Mouse (Mus musculus): ENCODE measurements around the gene Galnt10. TPM values are rescaled to one million over a fixed set of nuclear protein-coding genes. Genes with fewer than 3 reads are reported as not detected.

Galnt10 gene
- total and polyA plus RNA-seq, 3 experiments: 0.07 to 0.85 TPM; not detected in 1

GRCm38 (mm10) chr11:57831861-57832260 lies 186.6 kb downstream of the Galnt10 start:
- H3K9ac ChIP-seq (ENCODE audit: insufficient read depth, low read depth): no peak overlapping the region
- TF ChIP-seq SMC3 (IDR thresholded peaks at IDR 0.05; ENCODE audit: low read depth, low read length) (no peak), NRF1 (IDR thresholded peaks at IDR 0.05; ENCODE audit: low read depth, low read length) (no peak), SIN3A (IDR thresholded peaks at IDR 0.05; ENCODE audit: low read length) (no peak), MEF2A (IDR thresholded peaks at IDR 0.05; ENCODE audit: borderline replicate concordance, low read depth, low read length) (no peak), IRF4 (IDR thresholded peaks at IDR 0.05; ENCODE audit: low read depth, low read length) (no peak), CHD1 (IDR thresholded peaks at IDR 0.05; ENCODE audit: low read depth, low read length) (no peak), RCOR1 (conservative IDR thresholded peaks at IDR 0.05; ENCODE audit: low read depth, low read length) (no peak), ETS1 (conservative IDR thresholded peaks at IDR 0.05; ENCODE audit: low read depth, low read length) (no peak), TCF12 (IDR thresholded peaks at IDR 0.05; ENCODE audit: low read depth, low read length) (no peak)
- no peaks in the 10 kb centered on the region for H3K9me3 ChIP-seq (replicated peaks; ENCODE audit: low read length)
- no peak overlapping the region for H3K4me2 ChIP-seq (ENCODE audit: insufficient read depth, low read depth, poor library complexity, severe bottlenecking)
- no peak for DNase-seq (ENCODE audit: extremely low read depth)
- H3K36me3 ChIP-seq (replicated peaks in 1 of 2; ENCODE audit: control insufficient read depth in 1 of 2, insufficient read depth in 1 of 2, low read length in 1 of 2): no peaks in the 10 kb centered on the region
- H3K27me3 ChIP-seq (replicated peaks): peaks cover 91% of the 10 kb centered on the region
- in situ Hi-C loops (cut with MboI; ENCODE audit: low pct_ligation_motif_present, low pct_unique_long_range_greater_than_20kb, low sequenced_read_pairs) (no loop called here), dilution Hi-C loops (cut with MboI; ENCODE audit: extremely low pct_ligation_motif_present, extremely low pct_unique_long_range_greater_than_20kb, low sequenced_read_pairs) (no loop called here)
- no peak overlapping the region for H3K4me3 ChIP-seq (replicated peaks in 1 of 3; ENCODE audit: low read depth in 2 of 3, low read length in 2 of 3, poor library complexity in 1 of 3)
- no peaks in the 10 kb centered on the region for H3K79me2 ChIP-seq (replicated peaks; ENCODE audit: control insufficient read depth, extremely low read depth, insufficient read depth, poor library complexity, severe bottlenecking)
- H3K27ac ChIP-seq (ENCODE audit: insufficient read depth, low read depth): no peak overlapping the region
- H3K4me1 ChIP-seq (ENCODE audit: control insufficient read depth in 1 of 2, insufficient read depth in 2 of 2): no peaks in the 10 kb centered on the region

- dilution Hi-C loops (cut with MboI; ENCODE audit: extremely low pct_ligation_motif_present, extremely low pct_unique_long_range_greater_than_20kb, low sequenced_read_pairs): no loop called here
- in situ Hi-C loops (cut with MboI; ENCODE audit: low pct_ligation_motif_present, low pct_unique_long_range_greater_than_20kb, low sequenced_read_pairs): no loop called here
Measured at GRCm38 (mm10) chr11:57832552-57833201, 187.4 kb downstream of the Galnt10 start, which contains the start of gene Hand1. Gene Hand1 (minus strand): TSS chr11:57832818.

GRCm38 (mm10) chr11:57833296-57833977 lies 188.2 kb downstream of the Galnt10 start:
- dilution Hi-C loops (cut with MboI; ENCODE audit: extremely low pct_ligation_motif_present, extremely low pct_unique_long_range_greater_than_20kb, low sequenced_read_pairs): no loop called here
- Histone ChIP-seq H3K79me2 (replicated peaks; ENCODE audit: control insufficient read depth, extremely low read depth, insufficient read depth, poor library complexity, severe bottlenecking) (no peaks in the 10 kb centered on the region), H3K27me3 (replicated peaks) (peaks cover 88% of the 10 kb centered on the region), H3K36me3 (replicated peaks in 1 of 2; ENCODE audit: control insufficient read depth in 1 of 2, insufficient read depth in 1 of 2, low read length in 1 of 2) (no peaks in the 10 kb centered on the region), H3K27ac (ENCODE audit: insufficient read depth, low read depth) (no peak overlapping the region), H3K9ac (ENCODE audit: insufficient read depth, low read depth) (no peak overlapping the region), H3K4me1 (ENCODE audit: control insufficient read depth in 1 of 2, insufficient read depth in 2 of 2) (no peaks in the 10 kb centered on the region), H3K9me3 (replicated peaks; ENCODE audit: low read length) (no peaks in the 10 kb centered on the region), H3K4me2 (ENCODE audit: insufficient read depth, low read depth, poor library complexity, severe bottlenecking) (no peak overlapping the region), H3K4me3 (replicated peaks in 1 of 3; ENCODE audit: low read depth in 2 of 3, low read length in 2 of 3, poor library complexity in 1 of 3) (no peak overlapping the region)
- no peak for DNase-seq (ENCODE audit: extremely low read depth)
- TF ChIP-seq ZMIZ1 (IDR thresholded peaks at IDR 0.05; ENCODE audit: low read depth, low read length) (no peak), RCOR1 (conservative IDR thresholded peaks at IDR 0.05; ENCODE audit: low read depth, low read length) (no peak), RAD21 (IDR thresholded peaks at IDR 0.05; ENCODE audit: low read depth, low read length) (no peak), NRF1 (IDR thresholded peaks at IDR 0.05; ENCODE audit: low read depth, low read length) (no peak), SIN3A (IDR thresholded peaks at IDR 0.05; ENCODE audit: low read length) (no peak), MAZ (IDR thresholded peaks at IDR 0.05; ENCODE audit: low read depth, low read length) (no peak), PAX5 (IDR thresholded peaks at IDR 0.05; ENCODE audit: low read length) (no peak), KAT2A (IDR thresholded peaks at IDR 0.05; ENCODE audit: insufficient replicate concordance, low read length) (no peak), UBTF (IDR thresholded peaks at IDR 0.05; ENCODE audit: low read depth, low read length) (no peak), JUND (conservative IDR thresholded peaks at IDR 0.05; ENCODE audit: low read depth, low read length) (no peak), ELF1 (IDR thresholded peaks at IDR 0.05; ENCODE audit: low read depth, low read length) (no peak)
- in situ Hi-C loops (cut with MboI; ENCODE audit: low pct_ligation_motif_present, low pct_unique_long_range_greater_than_20kb, low sequenced_read_pairs): no loop called here

More at GRCm38 (mm10) chr11:57832552-57833201, 187.4 kb downstream of the Galnt10 start, which contains the start of gene Hand1:
- TF ChIP-seq ETS1 (conservative IDR thresholded peaks at IDR 0.05; ENCODE audit: low read depth, low read length): no peak
- no peak for TF ChIP-seq ZNF384 (IDR thresholded peaks at IDR 0.05; ENCODE audit: low read depth, low read length)
- no peak for TF ChIP-seq SIN3A (IDR thresholded peaks at IDR 0.05; ENCODE audit: low read length)
- TF ChIP-seq USF2 (conservative IDR thresholded peaks at IDR 0.05; ENCODE audit: low read depth, low read length): no peak
- H3K4me2 ChIP-seq (ENCODE audit: insufficient read depth, low read depth, poor library complexity, severe bottlenecking): no peak within 1 kb of the TSS
- no peak within 1 kb of the TSS for H3K27ac ChIP-seq (ENCODE audit: insufficient read depth, low read depth)
- H3K9ac ChIP-seq (ENCODE audit: insufficient read depth, low read depth): no peak within 1 kb of the TSS
- no peaks in the 10 kb centered on the region for H3K79me2 ChIP-seq (replicated peaks; ENCODE audit: control insufficient read depth, extremely low read depth, insufficient read depth, poor library complexity, severe bottlenecking)
- no peaks in the 10 kb centered on the region for H3K4me1 ChIP-seq (ENCODE audit: control insufficient read depth in 1 of 2, insufficient read depth in 2 of 2)
- H3K27me3 ChIP-seq (replicated peaks): peaks cover 89% of the 10 kb centered on the region
- DNase-seq (ENCODE audit: extremely low read depth): no peak
- H3K36me3 ChIP-seq (replicated peaks in 1 of 2; ENCODE audit: control insufficient read depth in 1 of 2, insufficient read depth in 1 of 2, low read length in 1 of 2): no peaks in the 10 kb centered on the region
- H3K4me3 ChIP-seq (replicated peaks in 1 of 3; ENCODE audit: low read depth in 2 of 3, low read length in 2 of 3, poor library complexity in 1 of 3): no peak within 1 kb of the TSS
- no peaks in the 10 kb centered on the region for H3K9me3 ChIP-seq (replicated peaks; ENCODE audit: low read length)
